Mouse (Mus musculus) NIH3T3 (cell line): ENCODE data around the gene Fmo2.

Source experiments
- DNase-seq: peaks from one replicate; pipeline ENCODE4 v3.0.0-alpha.2; 2012; ENCODE audit warnings: low read depth

Gene Fmo2

DNA sequence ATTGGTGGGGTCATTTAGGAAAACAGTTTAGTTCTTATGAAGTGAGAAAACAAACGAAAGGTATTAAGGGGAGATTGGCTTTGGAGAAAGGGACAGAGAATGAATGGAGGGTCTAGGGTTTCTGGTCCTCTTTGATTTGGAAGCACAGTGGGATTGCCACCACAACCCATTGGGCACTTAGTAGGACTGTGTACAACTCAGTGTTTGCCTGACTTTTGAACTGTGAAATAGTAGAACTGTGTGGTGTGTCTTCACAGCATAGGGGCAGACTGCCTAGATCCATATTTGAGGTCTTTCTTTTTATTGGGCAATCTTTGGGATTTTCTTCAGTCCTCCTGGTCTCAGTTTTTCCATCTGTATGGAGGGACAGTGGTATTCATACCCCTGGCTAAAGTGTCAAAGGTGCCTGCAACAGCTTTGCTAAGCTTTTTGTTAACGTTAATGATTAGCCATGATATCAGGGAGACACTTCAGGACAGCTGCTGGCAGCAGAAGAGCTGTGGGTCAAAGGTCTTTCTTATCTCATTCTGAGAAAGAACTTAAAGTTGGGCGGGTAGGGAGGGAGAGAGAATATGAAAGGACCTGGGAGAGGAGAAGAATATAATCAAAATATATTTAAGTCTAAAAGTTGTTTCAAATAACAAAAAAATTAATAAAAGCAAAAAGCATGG, 44.6 kb downstream of the Fmo2 start:
- no peak for DNase-seq

DNA sequence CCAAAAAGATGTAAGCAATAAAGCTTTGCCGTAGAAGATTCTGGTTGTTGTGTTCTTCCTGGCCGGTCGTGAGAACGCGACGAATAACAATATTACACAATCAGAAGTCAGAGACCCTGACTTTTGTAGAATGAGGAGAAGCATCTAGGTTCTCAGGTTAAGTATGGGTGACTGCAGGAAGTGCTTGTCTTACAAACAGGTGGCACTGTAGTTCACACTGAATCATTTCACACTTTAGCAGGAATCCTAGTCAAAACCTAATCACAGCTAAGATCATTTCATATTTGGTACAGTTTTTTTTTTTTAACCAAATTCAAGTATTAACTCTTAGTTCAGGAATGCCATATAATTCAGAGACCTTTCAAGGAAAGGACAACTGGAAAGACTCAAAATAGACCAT, 51.0 kb downstream of the Fmo2 start:
- no peak for DNase-seq

DNA sequence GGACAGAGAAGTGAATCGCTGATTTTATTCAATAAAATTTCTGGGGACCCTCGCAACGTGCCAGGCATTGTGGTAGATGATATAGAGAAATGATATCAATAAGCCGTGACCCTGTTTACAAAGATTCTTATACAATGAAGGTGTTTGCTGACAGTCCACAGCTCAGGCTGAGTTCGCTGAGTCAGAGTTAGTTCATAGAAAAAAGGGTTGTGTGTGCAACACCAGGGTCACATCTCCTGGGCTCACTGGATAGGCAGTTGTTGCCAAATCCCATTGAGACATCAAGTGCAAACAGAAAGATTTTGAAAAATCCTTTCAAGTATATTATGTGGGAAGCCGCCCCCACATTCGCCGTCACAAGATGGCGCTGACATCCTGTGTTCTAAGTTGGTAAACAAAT, 58.3 kb downstream of the Fmo2 start:
- DNase-seq = no peak

DNA sequence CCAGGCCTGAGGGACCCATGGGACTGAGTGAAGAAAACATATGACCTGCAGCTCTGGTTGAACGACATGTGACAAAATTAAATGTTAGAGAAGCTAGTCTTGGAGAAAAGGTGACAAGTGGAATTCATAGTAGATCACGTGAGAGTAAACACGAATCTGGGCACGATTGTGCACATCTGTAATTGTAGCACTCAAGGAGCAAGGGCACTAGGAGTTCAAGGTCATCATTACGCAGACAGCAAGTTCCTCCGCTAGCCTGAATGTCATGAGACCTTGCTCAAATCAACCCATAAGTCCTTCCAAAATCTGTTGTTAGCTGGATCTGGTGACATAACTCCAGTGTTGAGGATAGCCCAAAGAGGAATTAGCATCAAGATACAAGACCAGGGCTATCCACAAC, 59.5 kb downstream of the Fmo2 start:
- DNase-seq = no peak

DNA sequence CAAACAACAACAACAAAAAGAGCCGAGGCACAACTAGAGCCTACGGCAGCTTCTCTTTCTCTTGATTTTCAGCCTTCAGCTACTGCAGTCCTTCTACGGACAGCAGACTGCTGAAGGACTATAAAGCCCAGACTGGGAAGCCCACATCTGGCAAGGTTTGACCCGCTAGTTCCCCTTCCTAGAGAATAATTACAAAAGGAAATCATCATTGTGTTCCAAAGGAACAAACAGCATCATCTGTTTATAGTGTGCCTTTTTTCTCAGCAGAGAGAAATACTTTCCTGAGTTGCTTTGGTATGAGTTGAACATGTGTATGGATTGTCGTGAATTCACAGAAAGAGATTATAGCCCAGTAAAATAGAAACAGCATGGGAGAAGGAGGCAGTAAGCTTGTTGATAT, 64.2 kb downstream of the Fmo2 start:
- DNase-seq = no peak

DNA sequence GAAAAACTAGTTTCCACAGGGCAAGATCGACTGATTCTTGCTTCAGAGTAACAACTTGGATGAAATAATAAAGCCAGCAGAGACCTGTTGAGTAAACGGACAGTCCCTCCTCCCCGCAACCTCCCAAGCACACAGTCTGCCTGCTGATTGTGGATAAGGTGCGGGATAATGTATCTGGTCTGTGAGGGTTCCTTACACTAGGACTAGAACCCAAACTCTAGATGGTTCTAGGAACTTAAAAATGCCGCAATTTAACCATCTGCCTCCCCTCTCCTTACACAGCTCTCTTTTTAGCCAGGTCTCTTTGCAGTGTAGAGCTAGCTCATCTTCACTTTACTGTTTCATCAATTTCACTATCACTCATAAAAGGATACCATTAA, 66.0 kb downstream of the Fmo2 start:
- DNase-seq = no peak

DNA sequence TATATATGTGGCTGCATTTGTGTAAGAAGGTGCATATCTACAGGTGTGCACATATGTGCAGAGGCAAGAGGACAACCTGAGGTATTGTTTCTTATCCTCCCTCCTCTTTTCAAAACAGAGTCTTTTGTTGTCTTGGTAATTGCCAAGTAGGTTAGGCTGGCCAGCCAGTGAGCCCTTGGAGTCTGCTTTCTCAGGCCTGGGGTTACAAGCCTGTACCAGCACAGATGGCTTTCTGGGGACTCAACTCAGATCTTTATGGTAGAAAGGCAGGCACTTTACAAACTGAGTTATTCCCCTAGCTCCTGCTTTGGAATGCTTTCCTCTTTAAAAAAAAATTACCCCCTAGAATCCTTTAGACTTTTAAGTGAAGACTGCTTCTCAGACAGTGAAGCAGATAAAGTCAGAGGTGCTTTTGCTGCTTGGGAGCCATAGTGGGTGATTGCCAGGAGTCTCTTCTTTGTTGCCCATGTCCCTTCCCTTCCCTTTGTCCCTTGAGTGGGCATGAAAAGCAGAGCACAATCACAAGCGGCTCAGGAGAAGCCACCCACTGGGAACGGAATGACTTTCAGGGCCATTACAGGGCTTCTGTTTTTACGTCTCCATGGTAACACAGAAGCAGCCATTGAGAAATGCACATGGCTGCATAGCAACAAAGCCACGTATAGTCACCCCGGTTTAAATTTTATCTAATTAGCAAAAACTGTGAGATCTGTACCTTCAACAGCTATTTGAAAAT, 66.5 kb downstream of the Fmo2 start:
- DNase-seq = no peak
